Mouse (Mus musculus): ENCODE data around the gene Thrap3.
"Not testable (repeated sequence)": the region's sequence is repeated elsewhere in the genome, so short reads cannot be mapped to it uniquely, and the experiment has no call there.

The Thrap3 gene

DNA sequence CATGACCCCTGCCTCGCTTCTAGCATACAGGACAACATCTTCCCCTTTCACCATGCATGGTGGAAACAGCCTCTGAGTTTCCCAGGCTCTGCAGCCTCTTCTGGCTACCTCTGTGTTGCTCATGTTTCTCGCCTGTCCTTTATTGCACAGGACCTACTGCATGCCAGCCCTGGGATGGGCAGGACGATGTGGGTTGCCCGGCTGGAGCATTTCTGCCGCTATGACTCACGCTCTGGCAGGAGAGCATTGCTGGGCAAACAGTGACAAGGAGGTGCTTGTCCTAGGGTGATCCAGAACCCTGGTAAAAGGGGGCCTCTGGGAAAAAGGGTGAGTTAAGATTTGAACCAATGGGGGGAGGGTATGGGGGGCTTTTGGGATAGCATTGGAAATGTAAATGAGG is 15.2 kb upstream of the Thrap3 start:
- DNase-seq (ENCODE audit: low spot score), result no peak

DNA sequence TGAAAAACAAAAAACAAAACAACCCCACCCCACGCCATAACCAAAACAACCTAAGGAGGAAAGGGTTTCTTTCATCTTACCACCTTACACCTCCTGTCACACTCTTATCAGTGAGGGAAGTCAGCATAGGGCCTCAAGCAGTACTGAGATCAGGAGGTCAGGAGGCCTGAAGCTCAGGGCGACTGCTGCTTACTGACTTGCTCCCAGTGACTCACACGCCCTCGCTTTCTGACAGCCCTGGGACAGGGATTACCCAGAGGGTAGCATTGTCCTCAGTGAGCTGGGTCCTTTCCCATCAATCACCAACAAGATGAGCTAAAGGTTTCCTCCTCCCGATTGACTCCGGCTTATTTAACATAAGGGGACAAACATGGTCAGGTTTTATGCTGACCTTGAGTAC is 4.5 kb upstream of the Thrap3 start:
- no peak for DNase-seq (ENCODE audit: low spot score)

DNA sequence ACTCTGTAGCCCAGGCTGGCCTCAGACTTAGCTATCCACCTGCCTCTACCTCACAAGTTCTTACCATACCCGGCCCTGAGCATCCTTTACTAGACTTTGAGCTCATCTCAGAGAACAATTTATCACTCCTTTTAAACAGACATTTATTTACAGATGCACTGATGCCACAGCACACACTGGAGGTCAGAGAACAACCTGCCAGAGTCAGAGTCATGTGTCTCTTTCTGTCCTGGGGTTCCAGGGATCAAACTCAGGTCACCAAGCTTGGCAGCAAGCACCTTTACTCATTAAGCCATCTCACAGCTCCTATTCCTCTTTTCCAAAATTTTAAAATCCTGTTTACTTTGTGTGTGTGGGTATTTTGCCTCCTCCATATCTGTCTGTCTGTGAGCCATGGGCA is 2.8 kb upstream of the Thrap3 start:
- no peak for DNase-seq (ENCODE audit: low spot score)

DNA sequence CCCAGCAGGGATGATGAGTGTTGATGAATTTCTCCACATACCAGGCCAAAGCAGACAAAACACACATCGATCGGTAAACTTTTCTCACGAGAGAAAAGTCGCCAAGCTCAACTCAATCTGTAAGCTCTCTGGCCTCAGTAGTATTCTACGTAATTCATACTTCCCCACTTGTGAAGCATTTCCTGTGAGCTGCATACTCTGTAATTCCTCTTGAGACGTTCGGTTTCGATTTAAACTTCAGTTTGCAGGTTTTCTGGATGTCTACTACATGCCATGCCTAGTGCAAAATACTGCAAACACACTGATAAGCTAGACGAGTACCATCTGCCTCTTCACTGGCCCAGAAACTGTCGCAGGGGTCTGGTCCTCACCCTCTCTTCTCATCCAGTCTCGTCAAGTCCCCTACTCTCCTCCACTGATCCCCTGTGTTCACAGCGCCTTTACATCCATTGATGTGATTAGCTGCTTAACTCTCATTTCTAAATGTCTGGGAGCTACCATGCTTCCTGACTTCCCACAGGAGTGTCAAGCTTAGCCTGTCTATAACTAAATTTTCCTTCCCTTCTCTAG is 2.2 kb upstream of the Thrap3 start:
- no peak for DNase-seq (ENCODE audit: low spot score)

DNA sequence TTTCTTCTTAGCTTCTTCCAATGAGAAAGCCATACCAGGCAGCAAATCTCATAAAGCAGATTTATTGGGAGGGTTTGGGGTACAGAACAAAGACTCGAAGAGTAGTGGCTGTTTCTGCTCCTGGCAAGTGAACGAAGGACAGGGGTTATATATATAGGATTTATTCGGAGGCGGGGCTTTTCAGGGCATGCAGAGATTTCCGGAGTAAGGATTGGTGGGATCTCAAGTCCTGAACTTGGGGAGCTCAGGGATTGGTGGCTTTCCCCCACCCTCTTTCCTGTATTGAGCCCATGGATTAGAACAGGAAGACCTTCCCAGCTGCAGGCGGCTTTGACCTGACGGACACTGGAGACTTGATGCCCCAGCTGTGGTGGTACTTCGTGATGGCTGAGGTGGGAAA is 1.5 kb upstream of the Thrap3 start:
- no peak for DNase-seq (ENCODE audit: low spot score)

DNA sequence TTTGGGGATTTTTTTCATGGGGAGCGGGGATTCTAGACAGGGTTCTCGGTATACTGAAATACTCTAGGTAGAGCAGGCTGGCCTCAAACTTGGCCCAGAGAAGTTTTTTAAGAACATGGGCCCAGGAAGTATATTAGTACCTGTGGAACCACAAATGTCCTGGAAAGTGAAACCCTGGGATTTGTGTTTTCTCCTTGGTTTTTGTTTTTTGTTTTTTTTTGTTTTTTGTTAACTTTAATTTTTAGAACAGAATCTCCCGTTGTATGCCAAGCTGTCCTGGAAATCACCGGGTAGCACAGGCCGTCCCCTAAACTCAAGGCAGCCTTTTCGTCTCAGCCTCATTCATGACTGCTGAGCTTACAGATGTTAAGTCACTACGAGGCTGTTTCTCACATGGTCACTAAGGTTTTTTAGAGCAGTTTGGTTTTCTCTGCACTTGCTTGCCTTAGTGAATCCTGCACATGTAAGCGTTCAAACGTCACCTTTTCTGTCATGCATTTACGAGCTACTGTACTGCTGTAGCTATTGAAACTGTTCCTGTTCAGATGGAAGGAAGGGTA is 856 bp upstream of the Thrap3 start:
- no peak for DNase-seq (ENCODE audit: low spot score)

DNA sequence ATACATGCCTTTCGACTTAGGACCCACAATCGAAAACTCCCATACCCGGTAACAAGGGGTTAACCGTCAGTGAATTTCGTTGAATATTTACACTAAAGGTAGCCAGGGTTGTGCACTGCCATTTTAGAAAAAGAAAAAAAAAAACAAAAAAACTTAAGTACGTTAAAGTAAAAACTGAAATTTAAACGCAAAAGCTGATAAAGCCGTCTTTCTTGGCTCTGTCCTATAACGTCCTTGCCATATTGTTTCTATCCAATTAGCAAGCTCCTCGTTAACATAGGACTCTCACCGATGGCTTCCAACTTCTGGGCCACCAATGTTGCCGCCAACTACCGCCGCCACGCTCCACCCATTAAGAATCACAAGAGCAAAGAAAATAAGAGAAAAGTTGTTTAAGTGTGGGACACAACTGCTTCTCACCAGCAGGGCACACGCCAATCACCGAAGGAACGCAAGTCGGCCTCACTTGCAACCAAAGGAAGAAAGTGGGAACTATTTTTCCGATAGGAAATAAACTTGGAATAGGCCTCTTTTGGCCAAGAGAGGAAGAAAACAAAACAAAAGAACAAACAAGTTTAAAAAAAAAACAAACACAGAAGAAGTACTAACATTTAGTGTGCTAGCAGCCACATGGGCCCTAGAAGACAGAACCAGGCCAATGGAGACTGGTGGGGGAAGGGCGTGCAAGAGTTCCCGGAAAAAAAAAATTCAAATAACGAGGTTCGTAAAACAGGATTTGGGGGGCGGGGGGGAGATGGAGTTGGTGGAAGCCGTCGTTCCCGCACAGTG is 852 bp downstream of the Thrap3 start:
- peak; percentile 43 for DNase-seq (ENCODE audit: low spot score)

DNA sequence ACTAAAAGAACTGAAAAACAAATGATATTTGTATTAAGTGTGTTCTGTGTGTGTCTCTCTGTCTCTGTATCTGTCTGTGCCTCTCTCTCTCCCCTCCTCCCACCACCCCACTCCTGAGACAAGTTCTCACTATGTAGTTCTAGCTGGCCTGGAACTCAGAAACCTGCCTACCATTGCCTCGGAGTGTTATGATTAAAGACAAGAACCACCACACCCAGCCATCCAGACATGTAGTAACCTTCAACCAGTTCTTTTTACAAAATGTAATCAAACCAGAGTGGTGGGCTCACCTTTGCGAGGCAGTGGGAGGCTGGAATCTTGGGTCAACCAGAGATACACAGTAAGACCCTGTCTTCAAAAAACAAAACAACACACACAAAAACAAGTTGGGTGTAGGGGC is 1.9 kb downstream of the Thrap3 start:
- no peak for DNase-seq (ENCODE audit: low spot score)

DNA sequence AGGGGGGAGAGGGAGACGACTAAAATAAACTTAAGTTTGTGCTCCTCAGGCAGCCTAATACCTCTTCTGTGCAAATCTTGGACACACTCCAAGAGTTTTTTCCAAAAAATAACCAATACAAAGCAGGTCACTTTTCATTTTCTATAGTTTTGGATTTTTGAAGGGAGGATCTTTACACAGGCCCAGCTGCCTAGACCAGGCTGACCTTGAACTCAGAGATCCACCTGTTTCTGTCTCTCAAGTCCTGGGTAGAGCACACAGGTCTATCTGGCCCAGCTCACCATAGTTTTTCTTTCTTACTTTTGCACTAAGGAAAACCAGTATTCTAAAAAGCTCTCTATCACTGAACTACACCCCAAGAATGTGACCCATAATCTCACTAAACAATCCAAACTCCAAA is 2.5 kb downstream of the Thrap3 start:
- no peak for DNase-seq (ENCODE audit: low spot score)

DNA sequence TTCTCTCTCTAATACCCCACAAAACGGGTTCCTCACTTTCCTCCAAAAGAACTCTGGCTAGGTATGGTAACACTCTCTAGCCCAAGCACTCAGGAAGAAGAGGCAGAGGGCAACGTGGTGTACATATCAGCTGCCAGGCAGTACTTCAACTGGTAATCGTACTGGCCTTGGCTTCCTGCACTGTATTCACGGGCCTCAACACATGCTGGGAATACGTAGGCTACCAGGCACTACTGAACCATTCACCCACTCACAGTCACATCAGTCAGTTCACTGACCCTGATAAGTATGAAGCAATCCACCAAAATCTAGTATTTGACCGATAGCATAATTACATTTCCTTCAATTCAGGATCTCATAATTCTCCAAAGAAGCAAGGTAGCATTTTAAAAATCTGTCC is 3.0 kb downstream of the Thrap3 start:
- no peak for DNase-seq (ENCODE audit: low spot score)

DNA sequence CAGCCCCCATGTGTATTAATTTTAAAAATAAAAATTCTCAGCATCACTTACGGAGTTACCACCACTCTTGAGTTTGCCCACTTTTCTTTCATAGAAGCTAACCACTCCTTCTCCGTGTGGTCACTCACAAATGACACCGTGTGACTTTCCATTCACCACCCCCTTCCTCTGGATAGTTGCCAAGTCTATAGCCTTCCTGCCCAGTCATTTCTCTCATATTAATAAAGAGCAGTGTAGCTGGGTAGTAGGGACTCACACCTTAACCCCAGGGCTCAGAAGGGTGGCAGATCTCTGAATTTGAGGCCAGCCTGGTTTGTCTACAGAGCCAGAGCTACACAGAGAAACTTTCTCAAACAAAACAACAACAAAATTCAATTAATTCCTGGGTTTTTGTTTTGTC is 5.1 kb downstream of the Thrap3 start:
- no peak for DNase-seq (ENCODE audit: low spot score)

DNA sequence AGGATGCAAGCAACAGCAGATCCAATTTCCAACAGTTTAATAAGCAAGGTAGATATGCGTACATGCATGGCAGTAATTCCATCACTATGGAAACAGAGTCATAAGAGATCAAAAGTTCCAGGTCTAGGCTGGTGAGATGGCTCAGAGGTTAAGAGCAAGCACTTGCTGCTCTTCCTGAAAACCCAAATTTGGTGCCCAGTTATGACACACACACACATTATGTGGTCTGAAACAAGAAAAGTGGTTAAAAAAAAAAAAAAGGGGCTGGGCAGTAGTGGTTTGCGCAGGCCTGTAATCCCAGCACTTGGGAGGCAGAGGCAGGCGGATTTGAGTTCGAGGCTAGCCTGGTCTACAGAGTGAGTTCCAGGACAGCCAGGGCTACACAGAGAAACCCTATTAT is 7.6 kb downstream of the Thrap3 start:
- DNase-seq (ENCODE audit: low spot score), result no peak

DNA sequence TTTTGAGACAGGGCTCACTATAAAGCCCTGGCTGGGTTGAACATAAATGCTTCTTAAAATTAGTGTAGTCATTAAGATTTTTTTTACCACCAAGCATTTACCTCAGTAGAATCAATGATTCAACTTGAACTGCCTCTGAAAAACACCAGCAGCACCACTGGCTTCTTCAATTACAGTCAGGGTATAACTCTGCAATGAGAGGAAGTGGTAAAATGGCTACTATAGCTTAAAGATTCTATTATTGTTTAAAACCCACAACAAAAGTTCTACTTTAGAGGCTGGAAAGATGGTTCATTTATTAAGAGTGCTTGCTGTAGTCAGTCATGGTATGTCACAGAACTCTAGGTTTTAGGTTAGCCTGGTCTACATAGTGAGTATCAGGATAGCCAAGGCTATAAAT is 8.3 kb downstream of the Thrap3 start:
- no peak for DNase-seq (ENCODE audit: low spot score)

DNA sequence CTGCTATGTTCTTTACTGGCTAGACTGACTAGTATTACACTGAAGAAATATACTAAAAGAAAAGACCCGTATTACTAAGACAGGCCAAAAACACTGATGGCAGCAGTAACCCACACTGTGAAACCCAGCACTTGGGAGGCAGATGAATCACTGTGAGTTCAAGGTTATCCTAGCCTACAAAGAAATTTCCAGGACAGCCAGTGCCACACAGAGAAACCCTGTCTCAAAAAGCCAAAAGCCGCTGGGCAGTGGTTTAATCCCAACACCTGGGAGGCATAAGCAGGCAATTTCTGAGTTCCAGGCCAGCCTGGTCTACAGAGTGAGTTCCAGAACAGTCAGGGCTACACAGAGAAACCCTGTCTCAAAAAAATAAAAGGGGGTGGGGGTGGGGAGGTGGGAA is 11.9 kb downstream of the Thrap3 start:
- DNase-seq (ENCODE audit: low spot score), result no peak

DNA sequence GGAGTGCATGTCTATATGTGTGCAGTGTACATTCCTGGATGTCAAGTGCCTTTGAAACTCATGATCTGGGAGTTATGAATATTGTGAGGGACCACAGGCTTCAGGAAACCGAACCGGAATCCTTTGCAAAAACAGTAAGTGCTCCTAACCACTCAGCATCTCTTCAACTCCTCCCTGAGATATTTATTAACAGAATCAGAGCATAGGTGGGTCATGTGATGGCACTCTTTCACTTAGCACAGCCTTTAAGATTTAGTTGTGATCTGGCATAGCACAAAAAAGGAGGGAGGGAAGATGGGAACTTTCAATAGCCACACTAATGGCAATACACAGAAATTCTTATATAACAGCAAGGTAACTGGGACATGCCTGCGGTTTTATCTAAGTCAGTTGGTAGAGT is 15.5 kb downstream of the Thrap3 start:
- DNase-seq (ENCODE audit: low spot score), result no peak

DNA sequence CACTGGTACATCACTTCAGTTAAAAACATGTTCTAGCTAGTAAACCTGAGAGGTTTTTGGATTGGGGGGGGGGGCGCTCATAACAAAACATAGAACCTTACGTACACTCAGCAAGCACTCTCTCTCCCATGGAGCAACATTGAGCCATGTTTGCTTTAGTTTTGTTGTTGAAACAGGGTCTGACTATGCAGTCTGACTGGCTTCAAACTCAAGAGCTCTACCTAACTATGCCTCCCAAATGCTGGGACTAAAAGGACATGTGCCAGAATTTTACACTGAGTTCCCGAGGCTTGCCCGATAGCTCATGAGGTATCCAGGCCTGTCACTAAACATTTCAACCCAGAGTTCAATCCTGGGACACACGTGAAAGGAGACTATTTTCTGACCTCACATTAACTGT is 19.5 kb downstream of the Thrap3 start:
- DNase-seq (ENCODE audit: low spot score), result no peak

DNA sequence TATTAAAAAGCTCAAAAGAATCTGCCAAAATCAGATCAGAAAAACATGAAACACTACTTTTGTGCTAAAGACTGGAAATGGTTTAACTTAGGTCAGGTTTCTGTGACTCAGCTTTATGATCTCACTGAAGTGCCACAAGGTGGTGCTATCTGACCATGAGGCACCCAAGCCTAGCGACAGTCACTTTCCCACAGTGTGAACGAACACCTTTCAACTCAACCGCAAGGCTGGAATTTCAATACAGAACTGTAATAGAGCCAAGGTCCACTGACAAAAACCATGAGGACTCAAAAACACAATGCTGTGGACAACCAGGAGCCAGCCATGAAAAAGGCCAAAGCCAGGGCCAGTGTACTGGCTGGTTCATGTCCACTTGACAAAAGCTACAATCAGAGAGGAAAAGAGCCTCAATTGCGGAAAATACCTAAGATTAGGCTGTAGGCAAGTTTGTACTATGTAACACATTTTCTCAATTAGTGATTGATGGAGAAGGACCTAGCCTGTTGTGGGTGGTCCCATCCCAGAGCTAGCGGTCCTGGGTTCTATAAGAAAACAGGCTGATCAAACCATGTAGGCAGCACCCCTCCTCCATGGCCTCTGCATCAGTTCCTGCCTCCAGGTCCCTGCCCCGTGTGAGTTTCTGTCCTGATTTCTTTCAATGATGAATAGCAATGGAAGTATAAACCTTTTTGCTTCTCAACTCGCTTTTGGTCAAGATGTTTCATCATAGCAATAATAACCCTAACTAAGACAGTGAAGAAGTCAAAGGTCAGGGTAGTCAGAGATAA is 21.2 kb downstream of the Thrap3 start:
- DNase-seq (ENCODE audit: low spot score), result no peak

DNA sequence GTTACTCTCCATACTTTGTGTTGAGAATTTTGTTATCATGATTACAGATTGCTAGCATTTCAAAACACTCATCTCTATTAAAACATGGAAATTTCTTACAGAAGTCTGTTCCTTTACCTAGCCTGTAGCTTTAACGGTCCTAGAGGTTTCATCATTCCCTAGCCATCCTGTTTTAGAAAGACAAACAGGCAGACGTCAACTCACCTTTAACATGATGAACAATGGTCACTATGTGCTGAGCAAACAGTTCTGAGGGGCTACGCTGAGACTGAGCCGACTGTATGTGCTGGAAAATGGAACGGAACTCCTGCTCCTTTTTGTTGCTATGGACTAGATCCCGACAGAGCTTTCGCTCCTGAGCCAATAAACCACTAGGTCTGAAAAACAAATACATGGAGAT is 26.6 kb downstream of the Thrap3 start:
- DNase-seq (ENCODE audit: low spot score), result not testable (repeated sequence)

DNA sequence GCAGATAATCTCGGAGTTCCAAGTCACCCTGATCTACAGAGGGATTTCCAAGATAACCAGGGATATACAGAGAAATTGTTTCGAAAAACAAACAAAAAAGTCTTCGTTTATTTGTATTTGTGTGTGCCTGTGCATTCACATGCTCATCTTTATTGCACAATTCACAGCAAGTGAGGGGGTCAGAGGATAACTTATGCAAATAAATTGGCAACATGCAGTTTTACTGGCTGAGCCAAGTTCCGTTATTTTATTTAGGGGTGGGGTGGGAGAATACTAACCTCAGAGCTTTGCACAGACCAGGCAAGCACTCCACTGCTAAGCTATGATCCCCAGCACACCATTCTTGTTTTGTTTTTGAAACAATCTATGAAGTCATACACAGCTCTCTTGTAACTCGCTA is 28.8 kb downstream of the Thrap3 start:
- DNase-seq (ENCODE audit: low spot score), result no peak

DNA sequence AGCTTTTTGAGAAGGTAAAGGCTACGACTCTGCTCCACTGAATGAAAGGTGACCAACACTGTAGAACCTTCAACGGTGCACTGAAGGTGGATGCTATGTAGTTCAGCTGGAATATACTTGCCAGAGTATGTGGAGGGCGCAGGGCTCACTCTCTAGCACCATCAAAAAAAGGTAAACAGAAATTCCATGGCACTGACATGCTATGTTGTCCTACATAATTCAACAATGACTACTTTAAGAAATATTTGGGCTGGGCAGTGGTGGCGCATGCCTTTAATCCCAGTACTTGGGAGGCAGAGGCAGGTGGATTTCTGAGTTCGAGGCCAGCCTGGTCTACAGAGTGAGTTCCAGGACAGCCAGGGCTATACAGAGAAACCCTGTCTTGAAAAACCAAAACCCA is 31.8 kb downstream of the Thrap3 start:
- not testable (repeated sequence) for DNase-seq (ENCODE audit: low spot score)

DNA sequence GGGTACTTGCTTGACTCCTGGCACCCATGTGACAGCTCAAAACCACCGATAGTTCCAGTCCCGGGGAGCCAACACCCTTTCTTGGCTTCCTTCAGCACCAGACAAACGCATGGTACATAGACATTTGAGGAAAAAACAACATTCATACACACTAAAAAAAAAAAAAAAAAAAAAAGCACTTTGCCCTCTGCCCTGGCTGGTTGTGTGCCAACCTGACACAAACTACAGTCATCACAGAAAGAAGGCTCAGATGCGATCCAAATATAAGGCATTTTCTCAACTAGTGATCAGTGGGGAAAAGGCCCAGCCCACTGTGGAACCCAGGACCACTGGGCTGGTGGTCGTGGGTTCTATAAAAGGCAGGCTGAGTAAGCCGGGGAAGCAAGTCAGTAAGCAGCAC is 33.7 kb downstream of the Thrap3 start:
- DNase-seq (ENCODE audit: low spot score), result no peak

DNA sequence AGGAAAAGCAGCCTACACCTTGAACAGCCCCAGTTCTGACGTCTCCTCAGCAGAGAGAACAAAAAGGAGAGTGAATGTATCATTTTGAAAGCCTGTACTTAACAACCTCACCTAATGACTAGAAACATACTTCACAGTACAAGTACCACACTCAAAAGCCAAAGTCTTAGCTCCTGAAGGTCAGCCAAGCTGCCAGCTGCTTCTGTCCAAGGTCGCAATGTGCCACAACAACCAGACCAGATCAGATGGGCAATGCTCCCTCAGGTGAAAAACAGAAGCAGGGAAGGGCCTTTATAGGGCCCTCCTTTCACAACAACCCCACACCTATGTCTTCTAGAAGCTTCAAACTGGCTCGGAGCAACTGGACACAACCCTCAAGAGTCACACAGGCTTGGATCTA is 36.5 kb downstream of the Thrap3 start:
- peak; percentile 33 for DNase-seq (ENCODE audit: low spot score)

DNA sequence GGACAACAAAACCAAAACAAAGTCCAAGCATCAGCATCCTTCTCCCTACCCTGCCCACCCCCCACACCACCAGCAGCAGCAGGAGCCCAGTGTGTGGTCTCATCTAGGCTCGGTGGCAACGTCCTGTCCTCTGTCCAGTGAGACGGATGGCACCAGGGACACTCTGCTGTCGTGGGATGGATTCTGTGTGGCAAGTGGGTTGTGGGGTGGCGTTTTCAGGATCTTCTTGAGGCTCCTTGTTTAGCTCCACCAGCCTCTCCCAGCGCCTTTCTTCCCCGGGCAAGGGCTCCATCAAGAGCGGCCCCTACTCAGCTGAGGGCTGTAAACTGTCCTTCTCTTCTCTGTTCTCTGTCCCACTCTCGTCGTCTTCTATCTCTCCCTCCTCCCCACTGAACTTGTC is 37.5 kb downstream of the Thrap3 start:
- not testable (repeated sequence) for DNase-seq (ENCODE audit: low spot score)

All from ovary, postnatal 36 days (tissue).